Mouse (Mus musculus) spleen, adult 2 months (tissue): ENCODE data around the gene Washc4.

Experiments used
- CTCF ChIP-seq: fragments of 200-500 bp; IDR thresholded peaks from 2 replicates; pipeline ENCODE4 v1.5.1; 2011; ENCODE audit warnings: mild to moderate bottlenecking, inconsistent platforms; ENCODE audit not compliant: insufficient read depth, insufficient read length, insufficient replicate concordance; ENCODE audit errors: extremely low read depth
- POLR2A ChIP-seq: fragments of 200-500 bp; IDR thresholded peaks from 2 replicates; pipeline ENCODE4 v1.6.1; 2011; ENCODE audit warnings: low read depth, low read length, inconsistent platforms

- TF ChIP-seq POLR2A (no peak), CTCF (no peak)
These were observed 86.3 kb downstream of the Washc4 start for GRCm38 (mm10) chr10:83629878-83630277.
